Mouse (Mus musculus): ENCODE measurements at regions not wholly inside any gene's neighbourhood (a gene's known extent, or its start where the extent isn't known, plus 50 kb on each side); places are given as distances from the start of the nearest gene placed in this dataset.

DNA sequence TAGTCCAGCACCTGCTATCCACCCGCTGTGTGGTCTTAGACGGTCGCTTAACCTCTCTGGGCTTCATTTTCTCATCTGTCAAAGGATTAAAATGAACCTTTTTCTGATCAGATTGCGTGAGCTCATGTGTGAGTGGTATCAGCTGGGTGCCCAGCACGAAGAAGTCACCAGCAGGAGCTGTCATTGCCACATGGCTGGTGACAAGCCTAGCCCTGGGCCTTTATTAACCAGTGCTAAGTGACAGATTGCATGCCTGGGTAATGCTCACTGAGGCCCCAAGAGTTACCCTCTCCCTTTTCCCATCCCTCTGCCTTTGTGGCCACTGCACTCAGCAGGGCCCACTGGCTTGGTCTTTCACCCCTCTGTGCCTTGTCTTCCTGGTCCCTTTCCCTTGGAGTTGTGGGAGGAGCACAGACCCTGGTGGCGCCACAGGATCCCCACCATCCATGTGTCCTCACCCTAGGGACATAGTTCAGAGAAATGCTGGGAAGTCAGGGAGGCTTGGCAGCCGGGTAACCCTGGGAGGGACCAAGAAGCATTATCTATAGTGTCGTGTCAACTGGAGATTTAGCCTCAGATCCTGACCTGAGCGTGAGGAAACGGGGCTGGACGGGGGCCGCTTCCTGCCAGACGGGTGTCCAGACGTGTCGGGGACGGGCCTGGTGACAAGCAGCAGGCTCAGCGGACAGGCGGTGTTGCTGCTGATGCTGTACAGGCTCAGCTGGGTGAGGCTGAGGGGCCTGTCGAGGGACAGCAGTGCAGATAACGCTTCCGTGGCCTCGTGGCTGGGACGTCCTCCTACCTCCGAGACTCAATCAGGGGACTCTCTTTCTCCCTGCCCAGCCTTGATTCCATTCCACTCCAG is 132.6 kb upstream of the Gsc start:
- H3K27me3 ChIP-seq (ENCODE audit: low read depth, poor library complexity, severe bottlenecking) = no peaks in the 10 kb centered on the region
- 85% methylated on average over 24 of the region's 24 CpGs for WGBS
- no peaks in the 10 kb centered on the region for H3K4me1 ChIP-seq
- DNase-seq (ENCODE audit: low spot score) = no peak
- H3K27ac ChIP-seq (replicated peaks) = no peak overlapping the region; the same call in 1 of the 2 replicates
- H3K9me3 ChIP-seq (replicated peaks) = no peaks in the 10 kb centered on the region
- no peaks in the 10 kb centered on the region for H3K36me3 ChIP-seq
- H3K4me3 ChIP-seq = no peak overlapping the region

DNA sequence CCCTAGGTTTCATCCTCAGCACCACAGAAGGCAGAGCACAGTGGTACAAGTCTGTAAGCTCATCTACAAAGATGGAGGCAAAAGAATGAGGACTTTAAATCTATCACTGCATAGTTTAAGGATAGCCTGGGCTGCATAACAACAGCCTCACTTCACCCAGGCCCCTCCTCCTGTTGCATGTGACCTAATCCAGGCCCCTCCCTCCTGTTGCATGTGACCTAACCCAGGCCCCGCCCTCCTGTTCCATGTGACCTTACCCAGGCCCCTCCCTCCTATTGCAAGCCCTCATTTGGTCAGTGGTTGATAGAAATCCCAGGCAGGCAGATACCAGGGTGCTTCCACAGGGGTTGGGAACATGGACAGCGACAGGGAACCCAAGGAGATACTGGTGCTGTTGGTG is 124.9 kb upstream of the Gsc start:
- no peak overlapping the region for H3K4me3 ChIP-seq
- WGBS = 64% methylated on average over 2 of the region's 2 CpGs
- H3K36me3 ChIP-seq = no peaks in the 10 kb centered on the region
- no peak for DNase-seq (ENCODE audit: low spot score)
- no peak overlapping the region for H3K27ac ChIP-seq (replicated peaks)
- H3K4me1 ChIP-seq = peaks cover 19% of the 10 kb centered on the region
- no peaks in the 10 kb centered on the region for H3K9me3 ChIP-seq (replicated peaks)
- H3K27me3 ChIP-seq (ENCODE audit: low read depth, poor library complexity, severe bottlenecking) = no peaks in the 10 kb centered on the region

DNA sequence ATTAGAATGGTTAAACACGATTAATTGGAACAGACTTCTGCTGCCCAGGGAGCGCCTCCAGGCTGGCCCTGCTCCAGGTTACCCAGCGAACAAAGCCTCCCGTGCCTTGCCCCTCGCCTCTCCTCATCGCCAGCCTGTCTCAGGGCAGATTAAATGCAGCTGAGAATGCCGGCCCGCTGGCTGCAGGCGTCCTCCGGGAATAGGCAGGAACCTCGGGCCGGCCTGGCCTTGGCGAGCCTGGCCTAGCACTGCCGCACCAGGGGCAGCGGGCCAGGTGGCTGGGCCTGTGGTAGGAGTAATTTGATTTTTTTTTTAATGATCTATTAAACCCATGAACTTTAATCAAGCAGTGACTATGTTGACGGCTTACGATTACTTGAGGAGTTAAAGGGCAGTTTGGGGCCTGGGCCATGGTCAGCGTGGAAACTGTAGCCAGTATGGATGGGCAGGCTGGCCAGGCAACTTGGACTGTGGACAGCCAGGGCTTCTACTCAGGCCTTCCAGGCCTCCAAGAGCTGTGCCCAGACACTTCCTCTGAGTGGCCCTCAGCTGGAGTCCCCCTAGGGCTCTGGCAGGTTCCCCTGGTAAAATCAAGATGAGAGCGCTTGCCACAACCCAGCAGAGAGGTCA is 120.5 kb upstream of the Gsc start:
- WGBS = 44% methylated on average over 19 of the region's 19 CpGs
- peak overlapping the region; percentile 67 for H3K27ac ChIP-seq (replicated peaks)
- H3K36me3 ChIP-seq = no peaks in the 10 kb centered on the region
- H3K27me3 ChIP-seq (ENCODE audit: low read depth, poor library complexity, severe bottlenecking) = no peaks in the 10 kb centered on the region
- no peak overlapping the region for H3K4me3 ChIP-seq
- peak; percentile 56 for DNase-seq (ENCODE audit: low spot score)
- peaks cover 19% of the 10 kb centered on the region for H3K4me1 ChIP-seq
- H3K9me3 ChIP-seq (replicated peaks) = no peaks in the 10 kb centered on the region

DNA sequence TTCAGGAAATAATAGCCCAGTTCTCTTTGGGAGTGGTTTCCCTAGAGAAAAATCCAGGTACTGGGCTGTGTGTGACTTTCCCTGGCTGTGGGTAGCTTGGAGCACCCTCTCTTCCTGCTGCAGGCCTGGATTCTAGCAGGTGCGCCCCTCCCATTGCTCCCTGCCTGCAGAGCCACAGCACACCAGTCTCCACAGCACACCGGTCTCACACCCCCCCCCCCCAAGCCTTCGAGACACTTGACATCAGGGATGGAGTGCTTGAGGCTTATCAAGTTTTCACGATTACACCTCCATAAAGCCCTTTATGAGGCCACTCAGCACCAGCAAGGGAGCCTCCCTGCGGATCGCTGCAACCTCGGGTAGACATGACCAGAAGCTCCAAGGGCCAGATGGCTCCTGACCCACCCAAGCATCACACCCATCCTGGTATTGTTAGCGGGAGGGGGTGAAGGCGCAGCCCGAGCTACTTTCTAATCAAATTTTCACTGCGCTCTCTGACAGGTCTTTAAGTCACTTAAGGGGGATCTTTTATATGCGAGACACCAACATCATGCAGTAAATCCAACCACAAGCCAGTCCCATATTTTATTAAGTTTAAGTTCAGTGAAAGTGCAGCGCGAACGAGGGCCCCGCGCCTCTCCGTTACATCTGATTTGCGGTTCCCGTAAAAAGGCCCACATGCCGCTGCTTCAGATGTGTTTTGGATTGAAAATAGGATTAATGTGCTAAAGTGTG is 119.8 kb upstream of the Gsc start:
- Histone ChIP-seq H3K9me3 (replicated peaks) (no peaks in the 10 kb centered on the region), H3K27me3 (ENCODE audit: low read depth, poor library complexity, severe bottlenecking) (no peaks in the 10 kb centered on the region), H3K4me3 (no peak overlapping the region), H3K4me1 (peaks cover 19% of the 10 kb centered on the region), H3K36me3 (no peaks in the 10 kb centered on the region), H3K27ac (replicated peaks) (peak overlapping the region; percentile 67)
- DNase-seq (ENCODE audit: low spot score) = no peak
- 80% methylated on average over 20 of the region's 21 CpGs for WGBS

DNA sequence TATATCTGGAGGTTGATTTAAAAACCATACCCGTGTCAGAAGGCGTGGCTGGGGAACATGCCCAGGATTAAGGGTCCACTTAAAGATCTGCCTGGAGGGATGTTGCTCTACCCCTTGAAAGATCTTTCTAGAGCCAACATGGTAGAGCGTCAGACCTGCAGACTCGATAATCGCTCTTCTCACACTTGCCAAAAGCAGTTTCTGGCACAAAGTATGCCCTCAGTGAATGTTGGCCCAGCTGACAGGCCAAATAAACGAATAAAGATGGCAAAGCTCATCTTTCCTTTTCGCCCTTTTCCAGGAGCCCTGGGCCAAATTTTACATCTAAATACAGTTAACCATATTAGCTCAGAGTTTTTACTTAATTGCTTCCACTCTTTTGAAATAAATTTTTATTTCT is 118.4 kb upstream of the Gsc start:
- 89% methylated on average over 7 of the region's 7 CpGs for WGBS
- H3K4me3 ChIP-seq = no peak overlapping the region
- DNase-seq (ENCODE audit: low spot score) = no peak
- peaks cover 8% of the 10 kb centered on the region for H3K4me1 ChIP-seq
- H3K27ac ChIP-seq (replicated peaks) = no peak overlapping the region
- H3K9me3 ChIP-seq (replicated peaks) = no peaks in the 10 kb centered on the region
- H3K27me3 ChIP-seq (ENCODE audit: low read depth, poor library complexity, severe bottlenecking) = no peaks in the 10 kb centered on the region
- H3K36me3 ChIP-seq = no peaks in the 10 kb centered on the region

DNA sequence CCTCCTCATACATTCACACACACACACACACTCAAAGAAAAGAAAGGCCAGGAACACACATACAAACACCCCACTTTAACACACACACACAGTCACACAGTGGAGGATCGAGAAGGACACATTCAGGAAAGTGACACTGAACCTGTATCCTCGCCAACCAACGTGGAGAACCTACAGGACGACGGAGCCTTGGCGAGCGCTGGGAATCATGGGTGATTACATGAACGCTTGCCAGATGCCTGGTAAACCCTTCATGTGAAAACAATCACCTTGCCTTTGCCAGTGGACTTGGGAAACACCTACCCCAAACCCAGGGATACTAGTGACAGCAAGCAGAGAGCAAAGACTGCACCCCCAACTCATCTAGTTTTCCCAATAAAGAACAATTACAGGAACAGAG is 117.2 kb upstream of the Gsc start:
- no peak for DNase-seq (ENCODE audit: low spot score)
- Histone ChIP-seq H3K4me1 (peaks cover 8% of the 10 kb centered on the region), H3K36me3 (no peaks in the 10 kb centered on the region), H3K9me3 (replicated peaks) (no peaks in the 10 kb centered on the region), H3K27me3 (ENCODE audit: low read depth, poor library complexity, severe bottlenecking) (0 out of 2 replicates have a peak, but pooled peaks cover 5% of the 10 kb centered on the region), H3K27ac (replicated peaks) (no peak overlapping the region), H3K4me3 (no peak overlapping the region)
- 90% methylated on average over 8 of the region's 8 CpGs for WGBS

DNA sequence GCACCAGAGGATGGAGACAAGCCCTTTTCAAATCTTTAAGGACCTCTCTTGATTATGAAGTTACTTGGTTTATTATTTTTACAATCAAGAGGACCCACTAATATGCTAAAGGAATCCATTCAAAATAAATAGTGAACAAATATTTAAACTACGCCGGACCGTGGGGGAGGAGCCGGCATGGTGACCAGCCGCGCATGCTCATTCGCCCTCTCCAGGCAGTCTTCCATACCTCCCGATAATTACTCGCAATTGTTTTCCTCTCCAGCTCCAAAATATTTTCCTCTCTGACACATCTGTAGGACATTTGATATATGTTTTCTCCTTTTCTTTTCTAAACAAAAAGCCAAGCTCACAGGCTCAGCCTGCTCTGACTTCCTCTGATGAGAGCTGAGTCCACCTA is 111.3 kb upstream of the Gsc start:
- Histone ChIP-seq H3K27ac (replicated peaks) (no peak overlapping the region), H3K4me3 (0 out of 2 replicates have a peak overlapping the region, but pooled peaks have one; percentile 12), H3K4me1 (0 out of 2 replicates have a peak, but pooled peaks cover 3% of the 10 kb centered on the region), H3K9me3 (replicated peaks) (no peaks in the 10 kb centered on the region), H3K27me3 (ENCODE audit: low read depth, poor library complexity, severe bottlenecking) (0 out of 2 replicates have a peak, but pooled peaks cover 5% of the 10 kb centered on the region), H3K36me3 (no peaks in the 10 kb centered on the region)
- DNase-seq (ENCODE audit: low spot score) = no peak
- WGBS = 65% methylated on average over 9 of the region's 9 CpGs

DNA sequence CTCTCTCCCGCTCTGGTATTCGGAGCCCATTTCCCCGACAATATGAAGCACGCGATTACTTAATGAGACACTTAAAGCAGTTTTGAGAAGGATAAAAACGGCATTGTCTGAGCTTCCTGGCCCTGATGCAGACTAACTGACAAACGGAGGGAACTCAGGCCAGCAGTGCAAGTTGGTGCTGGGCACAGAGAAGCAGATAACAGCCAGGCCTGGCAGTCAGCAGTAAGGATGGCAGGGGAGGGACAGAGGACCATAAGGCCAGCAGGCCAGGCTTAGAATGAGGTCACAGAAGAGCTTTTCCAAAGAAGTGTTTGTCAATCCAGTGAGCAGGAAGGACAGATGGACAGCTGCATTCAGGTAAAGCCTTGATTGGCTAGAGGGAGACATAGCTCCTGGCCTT is 107.7 kb upstream of the Gsc start:
- peaks cover 6% of the 10 kb centered on the region; the same call in 1 of the 2 replicates for H3K27me3 ChIP-seq (ENCODE audit: low read depth, poor library complexity, severe bottlenecking)
- no peak overlapping the region for H3K4me3 ChIP-seq
- no peak overlapping the region for H3K27ac ChIP-seq (replicated peaks)
- H3K9me3 ChIP-seq (replicated peaks) = no peaks in the 10 kb centered on the region
- no peaks in the 10 kb centered on the region for H3K36me3 ChIP-seq
- DNase-seq (ENCODE audit: low spot score) = no peak
- 81% methylated on average over 7 of the region's 7 CpGs for WGBS
- H3K4me1 ChIP-seq = 0 out of 2 replicates have a peak, but pooled peaks cover 3% of the 10 kb centered on the region

DNA sequence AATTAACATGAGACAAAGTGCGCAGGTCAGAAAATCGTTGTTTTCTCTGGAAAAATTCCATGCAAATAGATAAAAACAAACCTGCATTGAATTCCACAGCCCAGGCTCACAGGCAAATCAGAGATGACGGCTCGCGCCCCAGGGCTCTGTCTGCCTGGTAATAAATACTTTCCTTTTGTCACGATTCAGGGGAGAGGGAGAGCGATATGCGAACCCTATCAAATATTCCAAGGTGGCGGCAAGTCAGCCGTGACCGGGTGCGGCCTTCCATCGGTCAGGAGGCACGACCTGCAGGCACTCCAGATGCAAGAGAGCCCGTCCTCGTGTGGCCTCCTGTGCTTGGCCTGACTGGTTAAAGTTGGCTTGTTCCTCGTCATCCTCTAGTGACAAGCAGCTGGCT is 94.5 kb upstream of the Gsc start:
- no peaks in the 10 kb centered on the region for H3K36me3 ChIP-seq
- no peaks in the 10 kb centered on the region for H3K27me3 ChIP-seq (ENCODE audit: low read depth, poor library complexity, severe bottlenecking)
- DNase-seq (ENCODE audit: low spot score) = no peak
- no peak overlapping the region for H3K27ac ChIP-seq (replicated peaks)
- WGBS = 86% methylated on average over 17 of the region's 17 CpGs
- no peak overlapping the region for H3K4me3 ChIP-seq
- no peaks in the 10 kb centered on the region for H3K4me1 ChIP-seq
- no peaks in the 10 kb centered on the region for H3K9me3 ChIP-seq (replicated peaks)

DNA sequence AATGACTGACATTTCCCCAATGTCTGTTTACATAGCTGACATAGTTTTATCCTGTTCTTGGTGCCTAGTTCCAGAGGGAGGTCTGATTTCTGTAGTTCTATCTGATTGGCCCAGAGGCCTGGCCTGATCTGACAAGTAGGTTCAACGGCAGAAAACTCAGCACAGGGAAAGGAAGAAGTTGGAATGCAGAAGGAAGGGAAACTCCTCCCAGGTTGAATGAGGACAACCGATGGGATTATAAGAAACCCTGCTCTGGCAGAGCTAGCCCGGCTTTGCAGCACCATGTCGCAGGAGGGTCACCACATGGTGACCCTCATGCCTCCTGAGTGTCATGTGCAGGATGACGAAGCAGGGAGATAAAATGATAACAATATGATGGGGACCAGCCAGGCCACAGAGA is 89.8 kb upstream of the Gsc start:
- WGBS = 76% methylated on average over 5 of the region's 5 CpGs
- DNase-seq (ENCODE audit: low spot score) = no peak

DNA sequence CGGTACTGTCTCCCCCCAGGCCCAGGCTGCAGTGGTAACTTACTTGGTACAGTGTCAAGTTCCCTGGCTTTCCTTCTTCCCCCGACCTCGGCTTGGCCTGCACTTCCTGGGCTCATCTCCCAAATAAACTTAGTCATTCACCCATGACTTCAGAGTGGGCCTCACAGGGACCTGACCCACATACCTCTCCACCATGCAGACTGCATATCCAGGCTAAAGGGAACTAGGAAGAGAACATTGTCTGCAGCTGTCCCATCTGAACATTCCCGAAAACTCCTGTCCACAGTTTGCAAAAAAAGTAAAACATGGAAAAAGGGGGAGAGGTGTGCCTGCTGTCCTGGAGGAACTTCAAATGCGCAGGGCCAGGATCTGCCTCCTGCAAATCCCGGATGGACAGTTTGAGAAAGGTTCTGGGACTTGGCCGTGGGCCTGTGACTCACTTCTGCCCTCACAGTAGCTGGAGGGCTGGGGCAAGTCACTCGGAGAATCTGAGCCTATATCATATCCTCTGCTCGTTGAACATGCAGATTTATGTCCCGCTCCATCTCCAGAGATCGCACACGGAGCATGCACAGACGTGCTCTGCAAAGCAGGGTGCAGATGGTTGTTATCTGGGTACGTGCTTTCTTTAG is 87.9 kb upstream of the Gsc start:
- 82% methylated on average over 14 of the region's 14 CpGs for WGBS
- no peak for DNase-seq (ENCODE audit: low spot score)
- Histone ChIP-seq H3K27ac (replicated peaks) (no peak overlapping the region), H3K9me3 (replicated peaks) (no peaks in the 10 kb centered on the region), H3K4me1 (no peaks in the 10 kb centered on the region), H3K27me3 (ENCODE audit: low read depth, poor library complexity, severe bottlenecking) (no peaks in the 10 kb centered on the region), H3K36me3 (no peaks in the 10 kb centered on the region), H3K4me3 (no peak overlapping the region)

More for the DNA sequence above, 89.8 kb upstream of the Gsc start:
- Histone ChIP-seq H3K36me3 (no peaks in the 10 kb centered on the region), H3K27me3 (ENCODE audit: low read depth, poor library complexity, severe bottlenecking) (no peaks in the 10 kb centered on the region), H3K4me3 (no peak overlapping the region), H3K4me1 (no peaks in the 10 kb centered on the region), H3K27ac (replicated peaks) (no peak overlapping the region), H3K9me3 (replicated peaks) (no peaks in the 10 kb centered on the region)

DNA sequence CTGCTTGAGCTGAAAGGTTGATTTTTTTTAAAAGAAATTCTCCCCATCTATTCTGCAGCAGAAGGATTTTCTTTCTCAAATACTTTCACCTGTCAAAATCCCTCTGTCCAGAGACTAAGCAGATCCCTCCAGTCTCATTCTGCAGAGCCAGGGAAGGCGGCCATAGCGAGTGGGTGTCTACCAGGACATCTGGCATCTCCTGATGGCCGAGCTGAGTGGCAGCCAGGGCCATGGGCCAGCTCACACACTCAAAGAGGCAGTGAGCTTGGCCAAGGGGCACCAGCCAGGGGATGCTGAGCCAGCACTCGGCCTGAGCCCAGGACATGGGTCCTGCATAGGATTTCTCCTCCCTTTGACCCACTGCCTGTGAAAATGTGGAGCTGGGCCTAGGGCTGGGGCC is 84.6 kb upstream of the Gsc start:
- 77% methylated on average over 4 of the region's 4 CpGs for WGBS
- no peak overlapping the region for H3K27ac ChIP-seq (replicated peaks)
- peaks cover 18% of the 10 kb centered on the region for H3K4me1 ChIP-seq
- DNase-seq (ENCODE audit: low spot score) = no peak
- H3K9me3 ChIP-seq (replicated peaks) = no peaks in the 10 kb centered on the region
- H3K4me3 ChIP-seq = no peak overlapping the region
- H3K27me3 ChIP-seq (ENCODE audit: low read depth, poor library complexity, severe bottlenecking) = peaks cover 17% of the 10 kb centered on the region
- no peaks in the 10 kb centered on the region for H3K36me3 ChIP-seq

All from midbrain, embryonic 10.5 days (tissue).